8 mouse cellular contexts compared by ENCODE assay signal in genomic region chr17:67698301-67698700, GRCm38 (mm10). TPM values are rescaled to one million over a fixed set of nuclear protein-coding genes. Genes with fewer than 3 reads are reported as not detected.
DNase-seq lines count a peak whose midpoint lies in the region; ATAC-seq and TF ChIP-seq lines count a peak whose summit lies in the region.

No protein-coding gene starts in this region.

- H3K4me1 ChIP-seq in hindbrain, embryonic 13.5 days (replicated peaks) = peaks cover 64% of the 10 kb centered on the region
- peaks cover 54% of the 10 kb centered on the region for H3K4me1 ChIP-seq in midbrain, embryonic 12.5 days

- no peak for DNase-seq in layer of hippocampus, adult 2 months (ENCODE audit: low spot score in 2 of 2)
- DNase-seq in layer of hippocampus, postnatal 36 days = no peak
- peak; percentile 88 for DNase-seq in embryo, embryonic 11 days
- DNase-seq in urinary bladder, postnatal 4 days (ENCODE audit: low spot score in 2 of 2) = no peak
- no peak for DNase-seq in layer of hippocampus, postnatal 14 days (ENCODE audit: low spot score in 2 of 2)
- DNase-seq in layer of hippocampus, adult 18-20 months (ENCODE audit: low spot score in 2 of 2) = no peak

- under 1% methylated on average over 13 of the region's 13 CpGs for WGBS in hindbrain, embryonic 13.5 days
- WGBS in midbrain, embryonic 12.5 days = 0% methylated on average over 13 of the region's 13 CpGs

- H3K9me3 ChIP-seq in hindbrain, embryonic 13.5 days = no peaks in the 10 kb centered on the region
- no peaks in the 10 kb centered on the region for H3K9me3 ChIP-seq in midbrain, embryonic 12.5 days

- peak; percentile 70 for ATAC-seq in hindbrain, embryonic 13.5 days (ENCODE audit: low FRiP score)
- peak; percentile 81 for ATAC-seq in midbrain, embryonic 12.5 days (ENCODE audit: low FRiP score, low read depth)

- peak overlapping the region; percentile 82 for H3K4me2 ChIP-seq in hindbrain, embryonic 13.5 days
- peak overlapping the region; percentile 78 for H3K4me2 ChIP-seq in midbrain, embryonic 12.5 days (replicated peaks)

- no peak for TF ChIP-seq CTCF in layer of hippocampus, adult 2 months (conservative IDR thresholded peaks at IDR 0.05)

- peak overlapping the region; percentile 7; the same call in 1 of the 2 replicates for H3K4me3 ChIP-seq in layer of hippocampus, adult 2 months
- peak overlapping the region; percentile 76 for H3K4me3 ChIP-seq in hindbrain, embryonic 13.5 days
- peak overlapping the region; percentile 62 for H3K4me3 ChIP-seq in midbrain, embryonic 12.5 days

- H3K27me3 ChIP-seq in hindbrain, embryonic 13.5 days = no peaks in the 10 kb centered on the region
- peaks cover 3% of the 10 kb centered on the region for H3K27me3 ChIP-seq in midbrain, embryonic 12.5 days

- H3K36me3 ChIP-seq in hindbrain, embryonic 13.5 days = no peaks in the 10 kb centered on the region
- no peaks in the 10 kb centered on the region for H3K36me3 ChIP-seq in midbrain, embryonic 12.5 days

- H3K27ac ChIP-seq in layer of hippocampus, adult 2 months = no peak overlapping the region
- peak overlapping the region; percentile 53 for H3K27ac ChIP-seq in hindbrain, embryonic 13.5 days
- peak overlapping the region; percentile 80 for H3K27ac ChIP-seq in midbrain, embryonic 12.5 days (replicated peaks)

- H3K9ac ChIP-seq in hindbrain, embryonic 13.5 days = peak overlapping the region; percentile 85
- peak overlapping the region; percentile 76 for H3K9ac ChIP-seq in midbrain, embryonic 12.5 days (replicated peaks)

RNA-seq across cellular contexts. Expression of gene Lama1, which starts 1.2 kb away (rescaled TPM):
- 1 to 10 TPM; 3.9 to 4.9 TPM for total RNA-seq in layer of hippocampus, adult 2 months (2021)
- 1 to 10 TPM; 2.1 to 4.1 TPM for total RNA-seq in layer of hippocampus, postnatal 36 days (2021)
- 9.7 and 11.1 TPM in 2 replicates for polyA plus RNA-seq in hindbrain, embryonic 13.5 days (2015; fragmentation: Nextera tagmentation; extraction: Ambion mirVana)
- polyA plus RNA-seq in midbrain, embryonic 12.5 days (2016; fragmentation: Nextera tagmentation; extraction: Ambion mirVana) = 23.2 and 25.8 TPM in 2 replicates
- total RNA-seq in layer of hippocampus, postnatal 14 days (2021) = 1 to 10 TPM; 6.7 to 7.0 TPM
- 1 to 10 TPM; 2.5 to 3.2 TPM for total RNA-seq in layer of hippocampus, adult 18-20 months (2021)

Comparison
In these comparisons a context has a peak if more than half of its experiments do, and no peak if none do; other contexts are left out.
1. H3K4me3 ChIP-seq: peak in every context shown above with its lines; median percentile 76 in hindbrain, embryonic 13.5 days; 62 in midbrain, embryonic 12.5 days; 7 in layer of hippocampus, adult 2 months.